Mouse (Mus musculus) thymus, adult 2 months (tissue): ENCODE measurements around the gene Alg1. TPM values are rescaled to one million over a fixed set of nuclear protein-coding genes. Genes with fewer than 3 reads are reported as not detected.

Experiments used
- DNase-seq: peaks from one replicate; pipeline ENCODE4 v3.0.0; 2021
- H3K27ac ChIP-seq: fragments of 200-500 bp; 2 replicates; pipeline ENCODE4 v1.5.1; 2012; ENCODE audit warnings: low read length, control low read depth; ENCODE audit not compliant: control insufficient read depth, insufficient read depth
- H3K27me3 ChIP-seq: fragments of 200-500 bp; 2 replicates; pipeline ENCODE4 v1.6.1; 2012; ENCODE audit warnings: mild to moderate bottlenecking, low read length, moderate library complexity, mixed read lengths; ENCODE audit not compliant: control insufficient read depth, insufficient read depth
- H3K36me3 ChIP-seq: fragments of 200-500 bp; 2 replicates; pipeline ENCODE4 v1.6.1; 2012; ENCODE audit warnings: mild to moderate bottlenecking, low read length, moderate library complexity; ENCODE audit not compliant: control insufficient read depth, insufficient read depth
- H3K4me1 ChIP-seq: fragments of 200-500 bp; replicated peaks from 2 replicates; pipeline ENCODE4 v1.6.1; 2012; ENCODE audit warnings: low read length; ENCODE audit not compliant: control insufficient read depth, insufficient read depth
- H3K4me3 ChIP-seq: fragments of 200-500 bp; 2 replicates; pipeline ENCODE4 v1.5.1; 2012; ENCODE audit warnings: mild to moderate bottlenecking, low read length, control low read depth, moderate library complexity; ENCODE audit not compliant: control insufficient read depth, insufficient read depth
- CTCF ChIP-seq: fragments of 200-500 bp; IDR thresholded peaks from 2 replicates; pipeline ENCODE4 v1.5.1; 2012; ENCODE audit warnings: mild to moderate bottlenecking, control low read depth, low read length, moderate library complexity, borderline replicate concordance; ENCODE audit not compliant: control insufficient read depth, poor library complexity, insufficient read depth; ENCODE audit errors: extremely low read depth
- POLR2A ChIP-seq: fragments of 200-500 bp; IDR thresholded peaks from 2 replicates; pipeline ENCODE4 v1.6.1; 2012; ENCODE audit warnings: mild to moderate bottlenecking, low read length, control low read depth, moderate library complexity; ENCODE audit not compliant: control insufficient read depth, poor library complexity, insufficient read depth; ENCODE audit errors: extremely low read depth
- WGBS: fragments of 180-500 bp; shearing (Covaris S2); methylation state at CpG from one replicate; pipeline ENCODE4 v1.1.7; 2018; 5-methylcytosine and 5-hydroxymethylcytosine counted together
- polyA plus RNA-seq: library from polyadenylated mRNA; depleted of rRNA; stranded (reverse); fragments of >200 nt; gene quantifications from 2 replicates; pipeline ENCODE4 v1.2.3, GENCODE M21; 2012; rRNA removed

The Alg1 gene
- polyA plus RNA-seq, 1 experiment, result 71.7 TPM

DNA sequence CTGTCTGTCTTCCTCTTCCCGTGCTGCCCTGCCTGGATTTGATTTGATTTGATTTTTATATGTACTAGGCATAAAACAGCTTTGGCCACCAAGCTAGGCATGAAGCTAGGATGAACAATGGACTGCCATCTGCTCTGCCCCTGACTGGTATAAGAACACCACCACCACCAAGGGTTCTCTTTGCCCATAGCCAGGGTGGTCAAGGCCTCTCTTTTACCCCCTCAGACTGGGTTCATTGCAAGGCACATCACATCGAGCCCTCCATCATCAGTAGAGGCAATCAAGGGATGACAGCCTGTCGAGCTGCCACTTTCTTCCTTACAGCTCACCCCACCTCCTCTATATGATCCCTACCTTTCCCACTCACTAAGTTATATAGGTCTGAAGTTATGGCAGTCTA is 39.0 kb downstream of the Alg1 start:
- 85% methylated on average over 3 of the region's 3 CpGs for WGBS
- H3K27ac ChIP-seq, result no peak overlapping the region
- TF ChIP-seq CTCF, result no peak
- TF ChIP-seq POLR2A, result no peak
- no peak for DNase-seq
- H3K4me3 ChIP-seq, result no peak overlapping the region
- H3K27me3 ChIP-seq, result no peaks in the 10 kb centered on the region
- no peaks in the 10 kb centered on the region for H3K4me1 ChIP-seq
- H3K36me3 ChIP-seq, result no peaks in the 10 kb centered on the region

DNA sequence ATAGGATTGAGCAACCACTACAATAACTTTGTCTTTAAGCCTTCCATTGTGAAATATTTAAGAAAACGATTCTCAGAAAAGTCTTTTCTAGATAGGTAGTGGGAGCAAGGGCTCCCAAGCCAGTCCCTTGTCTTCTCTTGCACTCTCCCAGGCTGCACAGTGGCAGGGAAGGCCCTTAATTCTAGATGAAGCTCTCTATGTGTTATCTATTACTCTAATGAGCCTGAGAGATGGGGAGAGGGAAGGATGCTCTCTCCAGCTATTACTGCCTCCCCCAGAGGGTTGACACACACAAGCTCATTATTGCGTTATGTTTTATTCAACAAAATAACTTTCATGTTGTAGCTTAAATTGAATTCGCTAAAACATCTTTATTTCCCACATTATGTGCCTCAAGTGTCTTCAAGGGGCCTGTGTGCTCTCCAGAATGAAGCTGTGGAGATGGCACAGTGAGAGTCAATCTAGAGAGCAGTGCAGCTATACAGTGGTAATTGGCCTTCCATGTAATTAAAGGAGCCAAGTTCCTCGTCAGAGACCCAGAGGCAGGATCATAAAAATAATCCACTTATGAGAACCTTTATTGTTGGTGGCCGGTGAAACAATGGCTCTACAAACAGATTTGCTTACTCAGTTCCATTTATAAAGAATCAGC is 46.3 kb downstream of the Alg1 start:
- no peak overlapping the region for H3K27ac ChIP-seq
- TF ChIP-seq POLR2A, result no peak
- no peak for TF ChIP-seq CTCF
- H3K4me3 ChIP-seq, result no peak overlapping the region
- H3K4me1 ChIP-seq, result no peaks in the 10 kb centered on the region
- no peak for DNase-seq
- H3K36me3 ChIP-seq, result no peaks in the 10 kb centered on the region
- 90% methylated on average over 5 of the region's 5 CpGs for WGBS
- no peaks in the 10 kb centered on the region for H3K27me3 ChIP-seq

DNA sequence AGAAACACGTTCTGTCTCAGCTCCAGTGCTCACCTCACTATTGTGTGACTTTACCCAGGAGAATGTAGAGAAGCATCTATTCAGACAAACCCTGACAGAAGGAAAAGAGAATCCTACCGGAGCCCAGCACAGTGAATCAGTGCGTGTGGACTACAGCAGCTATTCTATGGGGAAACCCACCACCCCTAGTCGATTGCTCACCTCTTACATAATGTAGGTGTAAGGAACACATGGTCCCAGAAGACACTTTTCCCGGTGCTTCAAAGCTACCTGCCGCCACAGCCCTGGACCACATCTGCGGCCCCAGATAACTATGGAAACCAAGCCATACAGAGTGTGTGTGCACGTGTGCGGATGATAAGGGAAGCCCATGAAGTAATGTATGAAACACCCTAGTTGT is 49.3 kb downstream of the Alg1 start:
- H3K4me1 ChIP-seq, result no peaks in the 10 kb centered on the region
- H3K36me3 ChIP-seq, result no peaks in the 10 kb centered on the region
- DNase-seq, result no peak
- H3K4me3 ChIP-seq, result no peak overlapping the region
- H3K27ac ChIP-seq, result no peak overlapping the region
- WGBS, result 90% methylated on average over 9 of the region's 9 CpGs
- H3K27me3 ChIP-seq, result no peaks in the 10 kb centered on the region
- TF ChIP-seq CTCF, result no peak
- TF ChIP-seq POLR2A, result no peak

DNA sequence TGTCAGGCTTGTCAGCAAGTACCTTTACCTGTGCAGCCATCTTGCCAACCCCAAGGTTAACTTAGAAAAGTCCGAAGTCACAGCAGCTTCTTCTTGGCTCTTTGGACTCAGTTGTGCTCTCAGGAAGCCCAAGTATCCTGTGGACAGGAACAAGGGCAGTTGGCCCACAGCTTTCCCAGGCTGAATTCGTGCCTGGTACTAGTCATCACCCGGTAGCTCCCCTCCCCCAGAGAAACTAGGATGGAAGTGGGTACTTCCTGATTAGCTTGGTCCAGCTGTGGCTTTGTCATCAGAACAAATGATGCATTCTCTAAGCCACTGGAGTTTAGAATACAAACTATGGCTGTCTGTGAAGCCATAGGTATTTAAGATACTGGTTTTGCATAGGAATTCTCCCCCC is 52.0 kb downstream of the Alg1 start:
- Histone ChIP-seq H3K4me1 (no peaks in the 10 kb centered on the region), H3K36me3 (no peaks in the 10 kb centered on the region), H3K27me3 (no peaks in the 10 kb centered on the region), H3K4me3 (no peak overlapping the region), H3K27ac (no peak overlapping the region)
- no peak for TF ChIP-seq CTCF
- no peak for DNase-seq
- WGBS, result 47% methylated on average over 3 of the region's 3 CpGs

Other genes starting within 250 kb of the Alg1 start
- gene Sept12, start 235.8 kb upstream of the Alg1 start, polyA plus RNA-seq, result 0.15 and 0.44 TPM in 2 replicates
- gene Smim22, start 226.3 kb upstream of the Alg1 start, polyA plus RNA-seq, result 3.4 and 4.6 TPM in 2 replicates
- gene Rogdi, start 220.1 kb upstream of the Alg1 start, polyA plus RNA-seq, result 117 and 142 TPM in 2 replicates
- 103 and 105 TPM in 2 replicates for gene Glyr1, start 183.8 kb upstream of the Alg1 start, polyA plus RNA-seq
- 106 and 110 TPM in 2 replicates for gene Ubn1, start 183.6 kb upstream of the Alg1 start, polyA plus RNA-seq
- 1.0 and 1.3 TPM in 2 replicates for gene Ppl, start 101.2 kb upstream of the Alg1 start, polyA plus RNA-seq
- gene Sec14l5, start 86.5 kb upstream of the Alg1 start, polyA plus RNA-seq, result 1.5 and 2.0 TPM in 2 replicates
- 54.8 and 59.7 TPM in 2 replicates for gene Nagpa, start 29.6 kb upstream of the Alg1 start, polyA plus RNA-seq
- 1.9 and 2.8 TPM in 2 replicates for gene AU021092, start 11.3 kb upstream of the Alg1 start, polyA plus RNA-seq
- gene Eef2kmt, start 22.4 kb downstream of the Alg1 start, polyA plus RNA-seq, result 32.2 and 34.6 TPM in 2 replicates